Mouse (Mus musculus) liver, embryonic 16.5 days (tissue): ENCODE results near the gene Lcmt1. TPM values are rescaled to one million over a fixed set of nuclear protein-coding genes. Genes with fewer than 3 reads are reported as not detected.

ENCODE experiments used
- ATAC-seq: fragments of 200-750 bp; cut with Nextera tagmentation; 2 replicates; pipeline ENCODE4 v1.8.0; 2017; ENCODE audit warnings: low read depth, mild to moderate bottlenecking, moderate number of reproducible peaks, moderate library complexity
- H3K27ac ChIP-seq: fragments of 300-500 bp; sonication (generic); 2 replicates; pipeline ENCODE4 v1.5.1; 2014; ENCODE audit warnings: mild to moderate bottlenecking, low read length
- H3K27me3 ChIP-seq: fragments of 300-500 bp; sonication (generic); 2 replicates; pipeline ENCODE4 v1.6.1; 2014; ENCODE audit warnings: low read depth, low read length, mixed read lengths; ENCODE audit not compliant: control insufficient read depth, insufficient read depth
- H3K36me3 ChIP-seq: fragments of 300-500 bp; sonication (generic); 2 replicates; pipeline ENCODE4 v1.6.1; 2014; ENCODE audit warnings: mild to moderate bottlenecking; ENCODE audit not compliant: control insufficient read depth, insufficient read depth
- H3K4me1 ChIP-seq: fragments of 300-500 bp; sonication (generic); 2 replicates; pipeline ENCODE4 v1.6.1; 2014; ENCODE audit warnings: low read depth, low read length, mixed read lengths; ENCODE audit not compliant: control insufficient read depth
- H3K4me2 ChIP-seq: fragments of 300-500 bp; sonication (generic); 2 replicates; pipeline ENCODE4 v1.6.1; 2014; ENCODE audit warnings: low read depth, low read length, mixed read lengths
- H3K4me3 ChIP-seq: fragments of 300-500 bp; sonication (generic); 2 replicates; pipeline ENCODE4 v1.5.1; 2014; ENCODE audit warnings: low read depth, mild to moderate bottlenecking, low read length
- H3K9ac ChIP-seq: fragments of 300-500 bp; sonication (generic); 2 replicates; pipeline ENCODE4 v1.6.1; 2014; ENCODE audit warnings: low read depth, low read length
- H3K9me3 ChIP-seq: fragments of 300-500 bp; sonication (generic); replicated peaks from 2 replicates; pipeline ENCODE4 v1.6.1; 2016; ENCODE audit warnings: low read length; ENCODE audit not compliant: control insufficient read depth
- WGBS: fragments of 180-500 bp; shearing (Covaris S2); extraction: QIAGEN DNeasy Blood & Tissue Kit; methylation state at CpG from one replicate; pipeline ENCODE4 v1.1.7; 2014; ENCODE audit not compliant: insufficient replicate concordance; 5-methylcytosine and 5-hydroxymethylcytosine counted together
- polyA plus RNA-seq: library from polyadenylated mRNA; unstranded; fragments of >200 nt; fragmentation: Nextera tagmentation; extraction: Ambion mirVana; gene quantifications from 2 replicates; pipeline ENCODE4 v1.2.1, GENCODE M21; 2015

Lcmt1 gene
- polyA plus RNA-seq, 1 experiment from 2014 or later: 18.4 TPM

- Histone ChIP-seq H3K9me3 (no peaks in the 10 kb centered on the region), H3K27ac (no peak overlapping the region), H3K36me3 (no peaks in the 10 kb centered on the region), H3K9ac (no peak overlapping the region), H3K4me1 (peaks cover 12% of the 10 kb centered on the region), H3K4me3 (no peak overlapping the region), H3K27me3 (no peaks in the 10 kb centered on the region), H3K4me2 (no peak overlapping the region)
- ATAC-seq: no peak
- WGBS: 61% methylated on average over 2 of the region's 2 CpGs
These were observed 79.2 kb downstream of the Lcmt1 start for GRCm38 (mm10) chr7:123448794-123449193.

GRCm38 (mm10) chr7:123449676-123450075 is 80.1 kb downstream of the Lcmt1 start:
- Histone ChIP-seq H3K27ac (no peak overlapping the region), H3K36me3 (no peaks in the 10 kb centered on the region), H3K9me3 (no peaks in the 10 kb centered on the region), H3K4me1 (peaks cover 14% of the 10 kb centered on the region), H3K4me2 (no peak overlapping the region), H3K27me3 (no peaks in the 10 kb centered on the region), H3K4me3 (no peak overlapping the region), H3K9ac (no peak overlapping the region)
- no peak for ATAC-seq
- WGBS: 76% methylated on average over 10 of the region's 10 CpGs

GRCm38 (mm10) chr7:123450515-123450914 is 80.9 kb downstream of the Lcmt1 start:
- Histone ChIP-seq H3K9me3 (no peaks in the 10 kb centered on the region), H3K4me1 (peaks cover 14% of the 10 kb centered on the region), H3K4me3 (no peak overlapping the region), H3K27me3 (no peaks in the 10 kb centered on the region), H3K36me3 (no peaks in the 10 kb centered on the region), H3K9ac (no peak overlapping the region), H3K4me2 (no peak overlapping the region), H3K27ac (no peak overlapping the region)
- 48% methylated on average over 2 of the region's 2 CpGs for WGBS
- peak; percentile 76 for ATAC-seq

- peak; percentile 55 for ATAC-seq
- H3K9ac ChIP-seq: no peak overlapping the region
- 58% methylated on average over 6 of the region's 6 CpGs for WGBS
- H3K36me3 ChIP-seq: no peaks in the 10 kb centered on the region
- H3K9me3 ChIP-seq: no peaks in the 10 kb centered on the region
- H3K4me1 ChIP-seq: peaks cover 22% of the 10 kb centered on the region
- H3K27me3 ChIP-seq: no peaks in the 10 kb centered on the region
- H3K4me3 ChIP-seq: no peak overlapping the region
- no peak overlapping the region for H3K27ac ChIP-seq
- H3K4me2 ChIP-seq: no peak overlapping the region
These were observed 83.0 kb downstream of the Lcmt1 start for GRCm38 (mm10) chr7:123452551-123452950.

- Histone ChIP-seq H3K36me3 (no peaks in the 10 kb centered on the region), H3K4me2 (no peak overlapping the region), H3K9me3 (no peaks in the 10 kb centered on the region), H3K27ac (no peak overlapping the region), H3K9ac (no peak overlapping the region), H3K4me3 (no peak overlapping the region), H3K4me1 (peaks cover 27% of the 10 kb centered on the region), H3K27me3 (no peaks in the 10 kb centered on the region)
- peak; percentile 57 for ATAC-seq
- 57% methylated on average over 8 of the region's 8 CpGs for WGBS
These were observed 83.5 kb downstream of the Lcmt1 start for GRCm38 (mm10) chr7:123453066-123453465.

- Histone ChIP-seq H3K4me1 (peaks cover 43% of the 10 kb centered on the region), H3K4me2 (no peak overlapping the region), H3K9me3 (no peaks in the 10 kb centered on the region), H3K27ac (no peak overlapping the region), H3K36me3 (no peaks in the 10 kb centered on the region), H3K4me3 (no peak overlapping the region), H3K27me3 (no peaks in the 10 kb centered on the region), H3K9ac (no peak overlapping the region)
- 80% methylated on average over 3 of the region's 3 CpGs for WGBS
- no peak for ATAC-seq
These were observed 85.5 kb downstream of the Lcmt1 start for GRCm38 (mm10) chr7:123455088-123455487.

- ATAC-seq: no peak
- 53% methylated on average over 4 of the region's 4 CpGs for WGBS
- H3K36me3 ChIP-seq: no peaks in the 10 kb centered on the region
- H3K4me2 ChIP-seq: peak overlapping the region; percentile 46; the same call in 1 of the 2 replicates
- H3K9ac ChIP-seq: no peak overlapping the region
- H3K4me1 ChIP-seq: peaks cover 67% of the 10 kb centered on the region
- no peaks in the 10 kb centered on the region for H3K9me3 ChIP-seq
- no peaks in the 10 kb centered on the region for H3K27me3 ChIP-seq
- 0 out of 2 replicates have a peak overlapping the region, but pooled peaks have one; percentile 21 for H3K4me3 ChIP-seq
- H3K27ac ChIP-seq: peak overlapping the region; percentile 68
These were observed 88.7 kb downstream of the Lcmt1 start for GRCm38 (mm10) chr7:123458309-123458708.

- no peaks in the 10 kb centered on the region for H3K9me3 ChIP-seq
- H3K27me3 ChIP-seq: no peaks in the 10 kb centered on the region
- peak; percentile 59 for ATAC-seq
- WGBS: 18% methylated on average over 4 of the region's 4 CpGs
- H3K36me3 ChIP-seq: no peaks in the 10 kb centered on the region
- peak overlapping the region; percentile 31; the same call in 1 of the 2 replicates for H3K9ac ChIP-seq
- peak overlapping the region; percentile 29; the same call in 1 of the 2 replicates for H3K4me3 ChIP-seq
- H3K27ac ChIP-seq: peak overlapping the region; percentile 89
- peaks cover 61% of the 10 kb centered on the region for H3K4me1 ChIP-seq
- peak overlapping the region; percentile 50 for H3K4me2 ChIP-seq
These were observed 89.7 kb downstream of the Lcmt1 start for GRCm38 (mm10) chr7:123459247-123459646.

- Histone ChIP-seq H3K36me3 (no peaks in the 10 kb centered on the region), H3K9me3 (no peaks in the 10 kb centered on the region), H3K4me1 (peaks cover 61% of the 10 kb centered on the region), H3K4me2 (peak overlapping the region; percentile 46), H3K27me3 (no peaks in the 10 kb centered on the region), H3K27ac (peak overlapping the region; percentile 79), H3K9ac (no peak overlapping the region), H3K4me3 (no peak overlapping the region)
- 75% methylated on average over 4 of the region's 4 CpGs for WGBS
- no peak for ATAC-seq
These were observed 91.7 kb downstream of the Lcmt1 start for GRCm38 (mm10) chr7:123461316-123461715.
